Mouse (Mus musculus): ENCODE measurements around the gene Rab40c. TPM values are rescaled to one million over a fixed set of nuclear protein-coding genes. Genes with fewer than 3 reads are reported as not detected.

Rab40c gene
- total and polyA plus RNA-seq, 3 experiments, result 3.7 to 23.2 TPM; not detected in 1

- H3K4me1 ChIP-seq (ENCODE audit: control insufficient read depth in 1 of 2, insufficient read depth in 2 of 2, low read length in 2 of 2), result peaks cover 6 to 23% of the 10 kb centered on the region in 2 experiments
Measured at GRCm38 (mm10) chr17:25948051-25948450, 28.5 kb upstream of the Rab40c start.

DNA sequence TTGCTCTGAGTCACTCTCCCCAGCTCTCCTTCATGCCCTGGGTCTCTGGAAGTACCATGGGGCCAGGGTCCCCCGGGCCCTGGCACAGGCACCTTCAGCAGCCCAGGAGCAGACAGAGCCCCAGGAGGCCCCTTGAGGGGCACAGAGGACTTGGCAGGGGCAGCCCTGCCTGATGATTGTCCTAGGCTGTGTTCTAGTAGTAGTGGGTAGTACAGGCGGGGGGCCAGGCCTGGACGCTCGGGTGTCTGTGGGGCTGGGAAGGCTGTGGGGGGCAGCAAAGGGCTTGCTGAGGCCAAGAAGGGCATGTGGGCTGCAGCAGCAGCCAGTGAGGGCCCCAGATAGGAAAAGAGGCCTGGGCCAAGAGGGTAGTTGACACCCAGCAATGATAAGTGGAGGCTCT is 28.0 kb upstream of the Rab40c start:
- no peak overlapping the region for H3K4me3 ChIP-seq (ENCODE audit: control insufficient read depth in 1 of 2, insufficient read depth in 1 of 2, low read depth in 2 of 2, low read length in 2 of 2)
- no peaks in the 10 kb centered on the region for H3K9me3 ChIP-seq (replicated peaks; ENCODE audit: insufficient read depth, low read length)
- H3K79me2 ChIP-seq (ENCODE audit: control insufficient read depth, insufficient read depth, low read length, poor library complexity), result no peaks in the 10 kb centered on the region
- H3K36me3 ChIP-seq (ENCODE audit: control insufficient read depth in 1 of 2, insufficient read depth in 2 of 2, low read length in 2 of 2), result peaks cover 0 to 13% of the 10 kb centered on the region in 2 experiments; a peak in 2 of 4 replicates
- TF ChIP-seq POLR2A (IDR thresholded peaks at IDR 0.05; ENCODE audit: control insufficient read depth in 1 of 2, insufficient read depth in 1 of 2, low read depth in 1 of 2, low read length in 2 of 2, poor library complexity in 1 of 2) (no peak), ELF1 (IDR thresholded peaks at IDR 0.05; ENCODE audit: low read depth, low read length) (no peak), USF2 (IDR thresholded peaks at IDR 0.05; ENCODE audit: borderline replicate concordance in 1 of 2, insufficient read depth in 1 of 2, low read depth in 1 of 2, low read length in 2 of 2) (no peak), MYC (IDR thresholded peaks at IDR 0.05; ENCODE audit: low read depth, low read length) (no peak), TBP (IDR thresholded peaks at IDR 0.05; ENCODE audit: low read depth, low read length) (no peak), MAX (IDR thresholded peaks at IDR 0.05; ENCODE audit: low read length) (no peak), SMC3 (IDR thresholded peaks at IDR 0.05; ENCODE audit: low read depth, low read length) (no peak), NRF1 (IDR thresholded peaks at IDR 0.05; ENCODE audit: insufficient read depth, low read depth, low read length, poor library complexity, severe bottlenecking) (no peak), EP300 (IDR thresholded peaks at IDR 0.05; ENCODE audit: low read depth in 1 of 2, low read length in 2 of 2) (no peak)
- H3K9ac ChIP-seq (ENCODE audit: control insufficient read depth, low read depth, low read length, poor library complexity, severe bottlenecking), result no peak overlapping the region
- no peak for DNase-seq (ENCODE audit: low read depth, low spot score)
- H3K27me3 ChIP-seq (ENCODE audit: control insufficient read depth in 1 of 2, insufficient read depth in 2 of 2, low read length in 2 of 2), result no peaks in the 10 kb centered on the region
- no peak overlapping the region for H3K27ac ChIP-seq (ENCODE audit: control insufficient read depth, low read depth, low read length)
- H3K4me1 ChIP-seq (ENCODE audit: control insufficient read depth in 1 of 2, insufficient read depth in 2 of 2, low read length in 2 of 2), result peaks cover 8 to 24% of the 10 kb centered on the region in 2 experiments

More at GRCm38 (mm10) chr17:25948051-25948450, 28.5 kb upstream of the Rab40c start:
- H3K79me2 ChIP-seq (ENCODE audit: control insufficient read depth, insufficient read depth, low read length, poor library complexity), result no peaks in the 10 kb centered on the region
- no peaks in the 10 kb centered on the region for H3K27me3 ChIP-seq (ENCODE audit: control insufficient read depth in 1 of 2, insufficient read depth in 2 of 2, low read length in 2 of 2)
- no peak overlapping the region for H3K9ac ChIP-seq (ENCODE audit: control insufficient read depth, low read depth, low read length, poor library complexity, severe bottlenecking)
- TF ChIP-seq CHD1 (IDR thresholded peaks at IDR 0.05; ENCODE audit: low read depth, low read length), result no peak
- TF ChIP-seq MYB (IDR thresholded peaks at IDR 0.05; ENCODE audit: low read depth, low read length), result no peak
- TF ChIP-seq USF1 (IDR thresholded peaks at IDR 0.05; ENCODE audit: low read depth, low read length), result no peak
- TF ChIP-seq MEF2A (IDR thresholded peaks at IDR 0.05; ENCODE audit: extremely low read depth, insufficient replicate concordance, low read depth, low read length, poor library complexity, severe bottlenecking), result no peak
- TF ChIP-seq TBP (IDR thresholded peaks at IDR 0.05; ENCODE audit: low read depth, low read length), result no peak
- no peak for TF ChIP-seq SMC3 (IDR thresholded peaks at IDR 0.05; ENCODE audit: low read depth, low read length)
- TF ChIP-seq ELF1 (IDR thresholded peaks at IDR 0.05; ENCODE audit: low read depth, low read length), result no peak
- TF ChIP-seq MAFK (IDR thresholded peaks at IDR 0.05; ENCODE audit: borderline replicate concordance, low read depth, low read length), result no peak
- no peak for TF ChIP-seq ZC3H11A (IDR thresholded peaks at IDR 0.05; ENCODE audit: low read depth, low read length)
- TF ChIP-seq CTCF (IDR thresholded peaks at IDR 0.05 in 2 of 3, conservative IDR thresholded peaks at IDR 0.05 in 1 of 3; ENCODE audit: control insufficient read depth in 1 of 3, insufficient read depth in 1 of 3, low read depth in 2 of 3, low read length in 3 of 3, poor library complexity in 1 of 3, severe bottlenecking in 1 of 3), result no peak
- TF ChIP-seq SIN3A (IDR thresholded peaks at IDR 0.05; ENCODE audit: low read length), result no peak
- no peak for TF ChIP-seq HCFC1 (IDR thresholded peaks at IDR 0.05; ENCODE audit: low read depth, low read length)
- TF ChIP-seq EP300 (IDR thresholded peaks at IDR 0.05; ENCODE audit: low read depth in 1 of 2, low read length in 2 of 2), result no peak
- TF ChIP-seq MAX (IDR thresholded peaks at IDR 0.05; ENCODE audit: low read length), result no peak
- TF ChIP-seq POLR2AphosphoS2 (IDR thresholded peaks at IDR 0.05; ENCODE audit: low read length), result no peak
- no peak for TF ChIP-seq MYC (IDR thresholded peaks at IDR 0.05; ENCODE audit: low read depth, low read length)
- TF ChIP-seq TAL1 (IDR thresholded peaks at IDR 0.05; ENCODE audit: low read length), result no peak
- TF ChIP-seq ZMIZ1 (IDR thresholded peaks at IDR 0.05; ENCODE audit: low read depth, low read length), result no peak
- H3K27ac ChIP-seq (ENCODE audit: control insufficient read depth, low read depth, low read length), result no peak overlapping the region
- no peak for DNase-seq (ENCODE audit: low read depth, low spot score)
- H3K36me3 ChIP-seq (ENCODE audit: control insufficient read depth in 1 of 2, insufficient read depth in 2 of 2, low read length in 2 of 2), result peaks cover 0 to 13% of the 10 kb centered on the region in 2 experiments; a peak in 2 of 4 replicates
- no peak overlapping the region for H3K4me3 ChIP-seq (ENCODE audit: control insufficient read depth in 1 of 2, insufficient read depth in 1 of 2, low read depth in 2 of 2, low read length in 2 of 2)
- no peaks in the 10 kb centered on the region for H3K9me3 ChIP-seq (replicated peaks; ENCODE audit: insufficient read depth, low read length)

Data from MEL (cell line).